Mouse (Mus musculus) erythroblast, embryonic 14.5 days (primary cell): Measurements from ENCODE around the gene Majin.

Experiments
- GATA1 ChIP-seq: IDR thresholded peaks from 2 replicates; pipeline ENCODE4 v1.6.1; 2012; ENCODE audit warnings: low read length, inconsistent platforms, mixed read lengths
- TAL1 ChIP-seq: IDR thresholded peaks from 3 replicates; pipeline ENCODE4 v1.6.1; 2012; ENCODE audit warnings: low read length, inconsistent platforms, mixed read lengths

DNA sequence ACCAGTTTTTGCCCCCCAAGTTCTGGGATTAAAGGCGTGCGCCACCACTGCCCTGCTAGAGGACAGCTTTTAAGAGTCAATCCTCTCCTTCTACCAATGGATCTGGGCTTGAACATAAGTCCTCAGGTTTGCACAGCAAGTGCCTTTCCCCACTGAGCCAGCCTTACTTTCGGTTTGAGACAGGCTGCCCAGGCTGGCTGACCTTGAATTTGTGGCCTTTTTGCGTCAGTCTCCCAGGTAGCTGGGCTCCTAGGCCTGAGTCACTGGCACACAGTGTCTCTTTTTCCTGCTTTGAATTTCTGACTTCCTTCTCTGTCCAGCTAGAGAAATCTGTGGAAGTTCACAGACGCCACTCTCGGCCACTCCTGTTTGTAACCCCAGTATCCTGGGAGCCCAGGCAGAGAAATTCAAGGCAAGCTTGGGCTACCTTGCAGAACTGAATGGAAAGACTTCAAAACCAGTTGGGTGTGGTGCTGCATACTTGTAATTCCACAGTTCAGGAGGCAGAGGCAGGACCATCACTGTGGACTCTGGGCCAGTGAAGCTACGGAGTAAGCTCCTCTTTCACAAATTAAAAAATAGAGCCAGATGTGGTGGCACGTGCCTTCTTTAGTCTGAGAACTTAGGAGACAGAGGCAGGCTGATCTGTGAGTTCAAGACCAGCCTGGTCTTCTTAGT is 85.7 kb downstream of the Majin start:
- TF ChIP-seq GATA1 (no peak), TAL1 (no peak)
